Mouse (Mus musculus) spleen, postnatal 10 days (tissue): ENCODE measurements around the gene Tpm1.
A peak's percentile ranks its signal among the peaks of the same experiment; 100 is the strongest.

Experiments
- DNase-seq, 2 experiments: peaks; one replicate each; pipeline ENCODE4 v3.0.0; 2021 to 2022; ENCODE audit warnings: low spot score in 2 of 2

Tpm1 gene

DNA sequence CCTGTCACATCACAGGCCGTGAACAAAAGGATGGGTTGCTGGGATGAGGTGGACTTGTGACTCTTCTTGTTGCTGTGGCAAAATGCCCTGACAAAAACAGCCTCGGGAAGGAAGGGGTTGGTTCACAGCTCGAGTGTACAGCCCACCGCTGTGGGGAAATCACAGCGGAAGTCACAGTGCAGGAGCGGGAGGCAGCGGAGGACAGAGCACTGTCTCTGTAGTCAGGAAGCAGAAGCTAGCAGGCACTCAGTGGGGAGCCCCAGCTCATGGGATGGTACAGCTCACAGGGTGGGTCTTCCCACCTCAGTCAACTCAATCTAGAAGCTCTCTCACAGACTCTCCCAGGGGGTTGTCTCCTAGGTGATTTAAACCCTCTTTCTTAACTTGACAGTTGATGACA, 63.8 kb downstream of the Tpm1 start:
- DNase-seq, result no peak

DNA sequence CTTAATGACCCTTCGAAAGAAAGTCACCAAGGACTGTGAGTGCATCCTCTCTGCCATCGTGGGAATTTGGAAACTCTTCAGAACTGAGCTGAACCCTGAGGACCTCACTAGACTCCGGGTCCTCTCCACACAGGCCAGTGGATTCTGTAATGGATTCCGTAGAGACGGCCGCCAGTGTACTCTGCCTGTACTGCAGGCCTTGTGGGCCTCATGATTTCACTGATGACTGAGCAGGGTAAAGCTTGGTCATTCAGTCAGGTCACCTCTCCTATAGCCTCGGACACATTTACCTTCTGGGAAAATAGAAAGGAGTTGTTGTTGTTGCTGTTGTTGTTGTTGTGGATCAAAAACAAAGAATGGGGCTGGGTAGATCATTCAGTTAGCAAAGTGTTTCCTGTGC, 67.1 kb downstream of the Tpm1 start:
- DNase-seq, result no peak

DNA sequence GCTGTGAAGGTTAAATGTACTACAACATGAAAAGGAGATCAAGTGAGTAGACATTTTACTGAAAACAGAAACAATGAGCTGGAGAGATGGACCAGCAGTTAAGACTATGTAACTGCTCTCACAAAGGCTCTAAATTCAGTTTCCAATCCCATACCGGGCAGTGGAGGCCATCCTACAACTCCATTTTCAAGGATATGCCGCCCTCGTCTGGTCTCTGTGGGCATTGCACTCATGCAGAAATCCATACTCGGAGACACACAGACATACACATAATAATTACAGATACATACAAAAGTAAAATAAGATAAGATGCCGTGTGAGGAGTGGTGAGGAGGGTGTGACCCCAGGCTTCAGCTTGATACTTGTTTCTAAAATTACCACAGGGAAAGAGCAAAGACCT, 68.7 kb downstream of the Tpm1 start:
- peak; percentile 91 for DNase-seq

DNA sequence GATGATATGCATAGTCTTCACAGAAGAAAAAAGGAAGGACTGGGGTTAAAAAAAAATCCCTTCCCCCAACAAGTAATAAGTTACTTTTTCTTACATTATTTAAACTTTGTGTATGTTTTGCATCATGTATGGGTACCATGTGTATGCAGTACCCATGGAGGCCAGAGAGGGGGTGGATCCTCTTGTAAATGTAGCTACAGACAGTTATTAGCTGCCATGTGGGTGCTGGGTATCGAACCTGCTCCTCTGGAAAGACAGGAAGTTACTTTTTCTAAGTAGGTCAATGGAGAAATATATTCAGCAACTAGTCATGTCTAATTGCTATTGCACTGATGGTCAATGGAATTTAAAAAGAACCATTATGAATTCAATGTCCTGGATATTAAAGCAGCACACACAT, 70.7 kb downstream of the Tpm1 start:
- no peak for DNase-seq

DNA sequence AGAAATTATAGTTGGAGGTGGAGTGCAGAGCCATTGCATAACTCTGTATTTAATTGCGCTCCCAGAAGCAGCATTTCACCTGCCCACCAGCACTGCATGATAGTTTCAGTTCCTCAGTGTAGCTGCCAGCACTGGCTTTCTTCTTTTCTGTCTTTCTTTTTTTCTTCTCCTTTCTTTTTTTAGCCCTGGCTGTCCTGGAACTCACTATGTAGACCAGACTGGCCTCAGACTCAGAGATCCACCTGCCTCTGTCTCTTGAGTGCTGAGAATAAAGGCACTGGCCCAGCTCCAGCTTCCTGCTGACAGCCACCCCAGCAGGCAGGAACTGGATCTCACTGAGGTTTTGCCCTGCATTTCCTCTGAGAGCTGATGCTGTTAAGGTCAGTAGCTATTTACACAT, 71.2 kb downstream of the Tpm1 start:
- DNase-seq, result no peak

DNA sequence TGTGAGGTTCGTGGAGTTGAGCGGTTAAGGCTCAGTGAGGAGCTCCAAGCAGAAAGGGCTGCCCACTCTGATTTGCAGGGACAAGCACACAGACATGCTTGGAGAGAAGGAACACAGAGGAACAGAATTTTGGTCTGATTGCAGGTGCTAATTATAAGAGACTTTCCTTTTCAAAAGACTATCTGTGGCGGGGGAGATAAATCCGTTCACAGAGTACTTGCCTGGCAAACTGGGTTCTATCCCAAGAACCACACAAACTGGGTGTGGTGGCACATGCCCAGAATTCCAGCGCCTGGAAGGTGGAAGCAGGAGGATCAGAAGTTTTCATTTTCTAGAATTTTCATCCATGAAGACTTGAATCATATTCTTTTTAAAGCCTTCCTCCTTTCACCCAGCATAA, 72.1 kb downstream of the Tpm1 start:
- DNase-seq, result no peak

DNA sequence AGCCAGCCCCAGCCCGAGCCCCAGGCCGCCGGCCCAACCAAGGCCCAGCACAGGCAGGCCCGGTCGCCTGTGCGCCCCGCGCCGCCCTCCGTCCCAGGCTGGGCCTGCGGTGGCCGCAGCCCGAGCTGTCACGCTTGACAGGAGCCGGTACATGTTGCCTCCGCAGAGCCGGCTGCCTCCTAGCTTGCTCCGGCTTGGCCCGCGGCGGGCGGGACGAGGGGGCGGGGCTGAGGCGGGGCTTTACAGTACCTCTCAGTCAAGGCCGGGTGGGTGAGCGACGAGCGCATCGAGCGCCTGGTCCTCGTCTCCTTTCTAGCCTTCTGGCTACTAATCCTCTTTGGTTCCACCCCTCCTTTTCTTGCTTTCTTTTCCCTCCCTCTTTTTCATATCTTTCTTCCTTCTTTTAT, 74.0 kb downstream of the Tpm1 start, which contains the start of gene Lactb:
TSS of gene Lactb (minus strand) at position 246 of the 407 bp plus-strand sequence.
- DNase-seq, result peak; percentile 94 to 99

DNA sequence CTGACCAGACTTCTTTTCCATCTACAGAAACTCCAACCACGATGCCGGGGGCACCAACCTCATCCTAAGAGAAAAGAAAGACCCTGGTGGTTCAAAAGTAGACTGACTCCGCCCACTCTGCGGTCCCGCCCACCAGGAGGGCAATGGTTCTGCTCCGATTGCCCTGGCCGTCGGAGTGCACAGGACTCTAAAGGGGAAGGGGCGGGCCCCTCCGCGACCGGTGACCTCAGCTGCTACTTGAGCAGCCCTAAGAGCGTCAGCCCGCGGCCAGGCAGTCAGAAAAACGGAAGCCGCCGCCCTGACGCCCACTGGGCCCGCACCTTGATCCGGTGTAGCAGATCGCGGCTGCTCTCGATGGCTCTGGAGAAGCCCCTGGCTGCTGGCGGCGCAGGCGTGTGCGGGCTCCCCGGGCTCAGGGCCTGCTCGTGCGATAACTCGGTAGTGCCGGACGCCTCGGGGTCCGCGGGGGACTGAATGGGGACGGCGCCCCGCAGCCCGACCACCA, 74.4 kb downstream of the Tpm1 start:
- DNase-seq, result peak; percentile 76 to 90
